Mouse (Mus musculus) forebrain, embryonic 12.5 days (tissue): ENCODE data around the gene Fam240b. TPM values are rescaled to one million over a fixed set of nuclear protein-coding genes. Genes with fewer than 3 reads are reported as not detected.
"Not testable (repeated sequence)": the region's sequence is repeated elsewhere in the genome, so short reads cannot be mapped to it uniquely, and the experiment has no call there.

Source experiments
- ATAC-seq: fragments of 200-750 bp; cut with Nextera tagmentation; 2 replicates; pipeline ENCODE4 v1.8.0; 2017; ENCODE audit warnings: moderate TSS enrichment; ENCODE audit not compliant: low FRiP score
- H3K27ac ChIP-seq: fragments of 300-500 bp; sonication (generic); 2 replicates; pipeline ENCODE4 v1.5.1; 2016; ENCODE audit warnings: mild to moderate bottlenecking
- H3K27me3 ChIP-seq: fragments of 300-500 bp; sonication (generic); 2 replicates; pipeline ENCODE4 v1.6.1; 2016; ENCODE audit warnings: mild to moderate bottlenecking
- H3K36me3 ChIP-seq: fragments of 300-500 bp; sonication (generic); replicated peaks from 2 replicates; pipeline ENCODE4 v1.6.1; 2016; ENCODE audit warnings: mild to moderate bottlenecking
- H3K4me1 ChIP-seq: fragments of 300-500 bp; sonication (generic); 2 replicates; pipeline ENCODE4 v1.6.1; 2016
- H3K4me2 ChIP-seq: fragments of 300-500 bp; sonication (generic); 2 replicates; pipeline ENCODE4 v1.6.1; 2016; ENCODE audit warnings: mild to moderate bottlenecking, moderate library complexity
- H3K4me3 ChIP-seq: fragments of 300-500 bp; sonication (generic); replicated peaks from 2 replicates; pipeline ENCODE4 v1.5.1; 2016; ENCODE audit warnings: mild to moderate bottlenecking
- H3K9ac ChIP-seq: fragments of 300-500 bp; sonication (generic); 2 replicates; pipeline ENCODE4 v1.6.1; 2016; ENCODE audit warnings: mild to moderate bottlenecking
- H3K9me3 ChIP-seq: fragments of 300-500 bp; sonication (generic); 2 replicates; pipeline ENCODE4 v1.6.1; 2016
- WGBS: fragments of 180-500 bp; shearing (Covaris S2); methylation state at CpG from one replicate; pipeline ENCODE4 v1.1.7; 2016; 5-methylcytosine and 5-hydroxymethylcytosine counted together
- polyA plus RNA-seq: library from polyadenylated mRNA; unstranded; fragments of >200 nt; fragmentation: Nextera tagmentation; extraction: Ambion mirVana; gene quantifications from 2 replicates; pipeline ENCODE4 v1.2.1, GENCODE M21; 2016

Gene Fam240b
- polyA plus RNA-seq, 1 experiment from 2014 or later: not detected

GRCm38 (mm10) chr13:64462581-64462980 is 35.0 kb downstream of the Fam240b start:
- no peak overlapping the region for H3K9ac ChIP-seq
- H3K4me2 ChIP-seq: no peak overlapping the region
- 97% methylated on average over 2 of the region's 2 CpGs for WGBS
- H3K4me3 ChIP-seq: no peak overlapping the region
- no peaks in the 10 kb centered on the region for H3K9me3 ChIP-seq
- no peaks in the 10 kb centered on the region for H3K36me3 ChIP-seq
- ATAC-seq: no peak
- no peak overlapping the region for H3K27ac ChIP-seq
- H3K4me1 ChIP-seq: no peaks in the 10 kb centered on the region
- H3K27me3 ChIP-seq: no peaks in the 10 kb centered on the region

GRCm38 (mm10) chr13:64458181-64458580 is 39.4 kb downstream of the Fam240b start:
- Histone ChIP-seq H3K27ac (no peak overlapping the region), H3K27me3 (no peaks in the 10 kb centered on the region), H3K36me3 (no peaks in the 10 kb centered on the region), H3K4me1 (no peaks in the 10 kb centered on the region), H3K9me3 (no peaks in the 10 kb centered on the region), H3K9ac (no peak overlapping the region), H3K4me2 (no peak overlapping the region), H3K4me3 (no peak overlapping the region)
- ATAC-seq: no peak
- WGBS: 95% methylated on average over 14 of the region's 14 CpGs

GRCm38 (mm10) chr13:64457225-64457978 is 40.2 kb downstream of the Fam240b start:
- H3K9ac ChIP-seq, H3K4me3 ChIP-seq, H3K36me3 ChIP-seq, H3K4me1 ChIP-seq, H3K4me2 ChIP-seq, H3K9me3 ChIP-seq, ATAC-seq, H3K27ac ChIP-seq, H3K27me3 ChIP-seq: not testable (repeated sequence)
- 93% methylated on average over 19 of the region's 19 CpGs for WGBS

- no peaks in the 10 kb centered on the region for H3K9me3 ChIP-seq
- no peak overlapping the region for H3K9ac ChIP-seq
- no peak overlapping the region for H3K4me2 ChIP-seq
- H3K4me3 ChIP-seq: no peak overlapping the region
- no peak overlapping the region for H3K27ac ChIP-seq
- no peaks in the 10 kb centered on the region for H3K27me3 ChIP-seq
- H3K36me3 ChIP-seq: no peaks in the 10 kb centered on the region
- WGBS: 76% methylated on average over 7 of the region's 7 CpGs
- H3K4me1 ChIP-seq: no peaks in the 10 kb centered on the region
- no peak for ATAC-seq
Measured at GRCm38 (mm10) chr13:64450001-64450794, 47.4 kb downstream of the Fam240b start.

GRCm38 (mm10) chr13:64448729-64449128 is 48.9 kb downstream of the Fam240b start:
- H3K9ac ChIP-seq: no peak overlapping the region

GRCm38 (mm10) chr13:64447947-64448346 is 49.6 kb downstream of the Fam240b start:
- 5% methylated on average over 1 of the region's 1 CpGs for WGBS
- Histone ChIP-seq H3K4me3 (no peak overlapping the region), H3K4me1 (no peaks in the 10 kb centered on the region), H3K36me3 (no peaks in the 10 kb centered on the region), H3K27me3 (no peaks in the 10 kb centered on the region), H3K27ac (no peak overlapping the region), H3K9me3 (no peaks in the 10 kb centered on the region), H3K9ac (no peak overlapping the region), H3K4me2 (no peak overlapping the region)
- no peak for ATAC-seq

More at GRCm38 (mm10) chr13:64448729-64449128, 48.9 kb downstream of the Fam240b start:
- Histone ChIP-seq H3K27ac (no peak overlapping the region), H3K4me3 (no peak overlapping the region), H3K4me2 (no peak overlapping the region), H3K36me3 (no peaks in the 10 kb centered on the region), H3K27me3 (no peaks in the 10 kb centered on the region), H3K4me1 (no peaks in the 10 kb centered on the region), H3K9me3 (no peaks in the 10 kb centered on the region)
- 90% methylated on average over 5 of the region's 5 CpGs for WGBS
- no peak for ATAC-seq

- no peaks in the 10 kb centered on the region for H3K36me3 ChIP-seq
Measured at GRCm38 (mm10) chr13:64445254-64445920, 52.2 kb downstream of the Fam240b start.

GRCm38 (mm10) chr13:64443263-64443894 is 54.2 kb downstream of the Fam240b start:
- ATAC-seq: peak; percentile 43; the same call in 1 of the 2 replicates
- no peaks in the 10 kb centered on the region for H3K27me3 ChIP-seq
- H3K4me1 ChIP-seq: no peaks in the 10 kb centered on the region
- H3K27ac ChIP-seq: no peak overlapping the region
- no peaks in the 10 kb centered on the region for H3K36me3 ChIP-seq
- H3K9ac ChIP-seq: no peak overlapping the region
- 66% methylated on average over 4 of the region's 4 CpGs for WGBS
- H3K4me2 ChIP-seq: no peak overlapping the region
- H3K4me3 ChIP-seq: no peak overlapping the region
- H3K9me3 ChIP-seq: no peaks in the 10 kb centered on the region

More at GRCm38 (mm10) chr13:64445254-64445920, 52.2 kb downstream of the Fam240b start:
- H3K9ac ChIP-seq: no peak overlapping the region
- no peak for ATAC-seq
- no peak overlapping the region for H3K4me2 ChIP-seq
- WGBS: 74% methylated on average over 9 of the region's 9 CpGs
- H3K27ac ChIP-seq: no peak overlapping the region
- no peaks in the 10 kb centered on the region for H3K4me1 ChIP-seq
- H3K27me3 ChIP-seq: no peaks in the 10 kb centered on the region
- no peak overlapping the region for H3K4me3 ChIP-seq
- H3K9me3 ChIP-seq: no peaks in the 10 kb centered on the region

GRCm38 (mm10) chr13:64440592-64440991 is 57.0 kb downstream of the Fam240b start:
- no peak for ATAC-seq
- H3K9ac ChIP-seq: no peak overlapping the region
- no peak overlapping the region for H3K27ac ChIP-seq
- no peaks in the 10 kb centered on the region for H3K36me3 ChIP-seq
- no peak overlapping the region for H3K4me3 ChIP-seq
- H3K4me1 ChIP-seq: no peaks in the 10 kb centered on the region
- no peaks in the 10 kb centered on the region for H3K9me3 ChIP-seq
- H3K4me2 ChIP-seq: no peak overlapping the region
- no peaks in the 10 kb centered on the region for H3K27me3 ChIP-seq
- WGBS: 87% methylated on average over 4 of the region's 4 CpGs

- ATAC-seq: no peak
- 82% methylated on average over 5 of the region's 5 CpGs for WGBS
- no peaks in the 10 kb centered on the region for H3K36me3 ChIP-seq
- no peak overlapping the region for H3K9ac ChIP-seq
- H3K4me3 ChIP-seq: no peak overlapping the region
- H3K27ac ChIP-seq: no peak overlapping the region
- H3K9me3 ChIP-seq: no peaks in the 10 kb centered on the region
- H3K27me3 ChIP-seq: no peaks in the 10 kb centered on the region
- no peak overlapping the region for H3K4me2 ChIP-seq
- no peaks in the 10 kb centered on the region for H3K4me1 ChIP-seq
Measured at GRCm38 (mm10) chr13:64439471-64439870, 58.1 kb downstream of the Fam240b start.

- H3K27me3 ChIP-seq: no peaks in the 10 kb centered on the region
- H3K9ac ChIP-seq: no peak overlapping the region
- WGBS: 53% methylated on average over 9 of the region's 9 CpGs
- no peaks in the 10 kb centered on the region for H3K36me3 ChIP-seq
- no peak overlapping the region for H3K4me2 ChIP-seq
- H3K27ac ChIP-seq: no peak overlapping the region
- ATAC-seq: peak; percentile 72
- no peaks in the 10 kb centered on the region for H3K9me3 ChIP-seq
- H3K4me1 ChIP-seq: no peaks in the 10 kb centered on the region
- H3K4me3 ChIP-seq: no peak overlapping the region
Measured at GRCm38 (mm10) chr13:64438863-64439452, 58.6 kb downstream of the Fam240b start.

- peaks cover 6% of the 10 kb centered on the region for H3K4me1 ChIP-seq
- H3K27ac ChIP-seq: no peak overlapping the region
- H3K27me3 ChIP-seq: no peaks in the 10 kb centered on the region
- H3K4me3 ChIP-seq: no peak overlapping the region
- no peak overlapping the region for H3K9ac ChIP-seq
- 85% methylated on average over 7 of the region's 7 CpGs for WGBS
- ATAC-seq: no peak
- no peaks in the 10 kb centered on the region for H3K9me3 ChIP-seq
- H3K4me2 ChIP-seq: no peak overlapping the region
- H3K36me3 ChIP-seq: no peaks in the 10 kb centered on the region
Measured at GRCm38 (mm10) chr13:64437801-64438200, 59.8 kb downstream of the Fam240b start.
